Mouse (Mus musculus) lung, postnatal 4 days (tissue): Measurements from ENCODE around the gene Lgals7.

Experiments used
- DNase-seq, 2 experiments: peaks; one replicate each; pipeline ENCODE4 v3.0.0; 2021

Gene Lgals7

GRCm38 (mm10) chr7:28831411-28832125 is 32.1 kb upstream of the Lgals7 start:
- no peak for DNase-seq

- no peak for DNase-seq
These were observed 31.5 kb upstream of the Lgals7 start for GRCm38 (mm10) chr7:28832137-28832536.

- DNase-seq, result no peak
These were observed 29.8 kb upstream of the Lgals7 start, which contains the start of gene Lgals4 for GRCm38 (mm10) chr7:28833723-28834347. TSS of gene Lgals4 (plus strand) at chr7:28833854.

GRCm38 (mm10) chr7:28836936-28837335 is 26.7 kb upstream of the Lgals7 start:
- no peak for DNase-seq

- no peak for DNase-seq
These were observed 25.3 kb upstream of the Lgals7 start for GRCm38 (mm10) chr7:28838331-28838730.

- DNase-seq, result no peak
These were observed 16.4 kb upstream of the Lgals7 start for GRCm38 (mm10) chr7:28847273-28847672.

- no peak for DNase-seq
These were observed 13.9 kb upstream of the Lgals7 start for GRCm38 (mm10) chr7:28849700-28850236.

- no peak for DNase-seq
These were observed 13.0 kb upstream of the Lgals7 start for GRCm38 (mm10) chr7:28850642-28851041.

GRCm38 (mm10) chr7:28859953-28860352 is 3.7 kb upstream of the Lgals7 start:
- no peak for DNase-seq

- DNase-seq, result no peak
These were observed 2.8 kb upstream of the Lgals7 start for GRCm38 (mm10) chr7:28860898-28861297.

- DNase-seq, result no peak
These were observed 695 bp upstream of the Lgals7 start for GRCm38 (mm10) chr7:28862817-28863499.

GRCm38 (mm10) chr7:28864288-28864750 is 666 bp downstream of the Lgals7 start:
- no peak for DNase-seq

- peak; percentile 92 for DNase-seq
These were observed 2.0 kb downstream of the Lgals7 start for GRCm38 (mm10) chr7:28865481-28866300.

- no peak for DNase-seq
These were observed 3.3 kb downstream of the Lgals7 start for GRCm38 (mm10) chr7:28866769-28867507.

GRCm38 (mm10) chr7:28867508-28868340 is 4.1 kb downstream of the Lgals7 start:
- DNase-seq, result peak; percentile 79 to 85

GRCm38 (mm10) chr7:28870901-28871664 is 7.4 kb downstream of the Lgals7 start:
- DNase-seq, result no peak

GRCm38 (mm10) chr7:28874565-28874964 is 10.9 kb downstream of the Lgals7 start:
- DNase-seq, result no peak

GRCm38 (mm10) chr7:28876099-28876498 is 12.4 kb downstream of the Lgals7 start:
- DNase-seq, result no peak

GRCm38 (mm10) chr7:28877155-28877554 is 13.5 kb downstream of the Lgals7 start:
- no peak for DNase-seq

GRCm38 (mm10) chr7:28877856-28878255 is 14.2 kb downstream of the Lgals7 start:
- no peak for DNase-seq
